23 mouse cellular contexts compared by ENCODE assay signal in genomic region chr16:22365596-22365995, GRCm38 (mm10).
DNase-seq lines count a peak whose midpoint lies in the region; ATAC-seq and TF ChIP-seq lines count a peak whose summit lies in the region.
"Had no signal": no experiment of that assay in that cellular context is flagged by ENCODE, and none has a peak within 500 bp of the region (broad histone marks: within the 10 kb centered on the region; RNA-seq: fewer than 3 reads in every experiment).

No protein-coding gene starts in this region.

- TF ChIP-seq EP300 in stomach, postnatal 0 days (optimal IDR thresholded peaks at IDR 0.05), result no peak

- DNase-seq in layer of hippocampus, adult 2 months (ENCODE audit: low spot score in 2 of 2), result no peak
- no peak for DNase-seq in layer of hippocampus, postnatal 14 days (ENCODE audit: low spot score in 2 of 2)
- peak; percentile 10 for DNase-seq in urinary bladder, postnatal 14 days (ENCODE audit: low spot score)
- no peak for DNase-seq in urinary bladder, adult 2 months (ENCODE audit: low spot score)
- peak; percentile 16 for DNase-seq in gonadal fat pad, adult 2 months (ENCODE audit: low read depth)
- no peak for DNase-seq in stomach, postnatal 0 days (ENCODE audit: low spot score)
- no peak for DNase-seq in embryo, embryonic 9.5 days (ENCODE audit: extremely low spot score)
- DNase-seq in lung, postnatal 10 days, result no peak
- DNase-seq: adrenal gland, adult 2 months; adrenal gland, postnatal 14 days; cerebellum, adult 11-12 months; cerebellum, adult 8-10 months; cerebellum, postnatal 10 days; cerebellum, postnatal 36 days; forebrain, postnatal 0 days; gastrocnemius, postnatal 10 days had no signal

- no peak for ATAC-seq in stomach, postnatal 0 days (ENCODE audit: low FRiP score, low TSS enrichment)
- ATAC-seq: CD4-positive, CD25-positive, alpha-beta regulatory T cell, adult 4 months; forebrain, embryonic 14.5 days; forebrain, postnatal 0 days had no signal

- no peak overlapping the region for H3K4me3 ChIP-seq in layer of hippocampus, adult 2 months
- no peak overlapping the region for H3K4me3 ChIP-seq in stomach, postnatal 0 days (ENCODE audit: low read depth, low read length)
- H3K4me3 ChIP-seq: embryonic facial prominence, embryonic 12.5 days; embryonic facial prominence, embryonic 15.5 days; hindbrain, embryonic 12.5 days; hindbrain, embryonic 15.5 days had no signal

- no peaks in the 10 kb centered on the region for H3K9me3 ChIP-seq in stomach, postnatal 0 days (ENCODE audit: control insufficient read depth, low read length)
- H3K9me3 ChIP-seq: embryonic facial prominence, embryonic 12.5 days; embryonic facial prominence, embryonic 15.5 days; hindbrain, embryonic 12.5 days; hindbrain, embryonic 15.5 days had no signal

- peak overlapping the region; percentile 64 for H3K27ac ChIP-seq in layer of hippocampus, adult 2 months
- H3K27ac ChIP-seq in stomach, postnatal 0 days (replicated peaks), result peak overlapping the region; percentile 9; the same call in 1 of the 2 replicates
- H3K27ac ChIP-seq: embryonic facial prominence, embryonic 12.5 days; embryonic facial prominence, embryonic 15.5 days; hindbrain, embryonic 12.5 days; hindbrain, embryonic 15.5 days had no signal

- H3K4me2 ChIP-seq in stomach, postnatal 0 days (replicated peaks; ENCODE audit: low read depth), result no peak overlapping the region
- H3K4me2 ChIP-seq: embryonic facial prominence, embryonic 12.5 days; embryonic facial prominence, embryonic 15.5 days; heart, embryonic 11.5 days; hindbrain, embryonic 12.5 days; hindbrain, embryonic 15.5 days had no signal

- no peak for TF ChIP-seq CTCF in layer of hippocampus, adult 2 months (conservative IDR thresholded peaks at IDR 0.05)
- no peak for TF ChIP-seq CTCF in stomach, postnatal 0 days (IDR thresholded peaks at IDR 0.05; ENCODE audit: low read depth)

- 53% methylated on average over 3 of the region's 3 CpGs for WGBS in stomach, postnatal 0 days

- no peak overlapping the region for H3K9ac ChIP-seq in stomach, postnatal 0 days (ENCODE audit: low read length)
- H3K9ac ChIP-seq: embryonic facial prominence, embryonic 12.5 days; embryonic facial prominence, embryonic 15.5 days; forebrain, postnatal 0 days; hindbrain, embryonic 12.5 days; hindbrain, embryonic 15.5 days had no signal

- H3K36me3 ChIP-seq in stomach, postnatal 0 days (ENCODE audit: control insufficient read depth, insufficient read depth, low read length), result no peaks in the 10 kb centered on the region
- H3K36me3 ChIP-seq: embryonic facial prominence, embryonic 12.5 days; embryonic facial prominence, embryonic 15.5 days; hindbrain, embryonic 12.5 days; hindbrain, embryonic 15.5 days had no signal

- no peaks in the 10 kb centered on the region for H3K27me3 ChIP-seq in stomach, postnatal 0 days (ENCODE audit: control insufficient read depth, insufficient read depth, low read length)
- H3K27me3 ChIP-seq: embryonic facial prominence, embryonic 12.5 days; embryonic facial prominence, embryonic 15.5 days; hindbrain, embryonic 12.5 days; hindbrain, embryonic 15.5 days had no signal

- H3K4me1 ChIP-seq in stomach, postnatal 0 days (replicated peaks; ENCODE audit: control insufficient read depth, insufficient read depth), result no peaks in the 10 kb centered on the region
- H3K4me1 ChIP-seq: embryonic facial prominence, embryonic 12.5 days; embryonic facial prominence, embryonic 15.5 days; hindbrain, embryonic 12.5 days; hindbrain, embryonic 15.5 days had no signal

Comparison
In these comparisons a context has a peak if more than half of its experiments do, and no peak if none do; other contexts are left out.
1. DNase-seq: peak in urinary bladder, postnatal 14 days (single experiment) and gonadal fat pad, adult 2 months (single experiment); none in layer of hippocampus, adult 2 months (0 of 2), layer of hippocampus, postnatal 14 days (0 of 2), urinary bladder, adult 2 months (single experiment), stomach, postnatal 0 days (single experiment), embryo, embryonic 9.5 days (single experiment) and lung, postnatal 10 days (single experiment).